Mouse (Mus musculus) frontal cortex, postnatal 14 days (tissue): Measurements from ENCODE around the gene Rnf213.

Experiments used
- DNase-seq, 2 experiments: peaks; one replicate each; pipeline ENCODE4 v3.0.0; 2022; ENCODE audit warnings: low spot score in 2 of 2

Gene Rnf213

DNA sequence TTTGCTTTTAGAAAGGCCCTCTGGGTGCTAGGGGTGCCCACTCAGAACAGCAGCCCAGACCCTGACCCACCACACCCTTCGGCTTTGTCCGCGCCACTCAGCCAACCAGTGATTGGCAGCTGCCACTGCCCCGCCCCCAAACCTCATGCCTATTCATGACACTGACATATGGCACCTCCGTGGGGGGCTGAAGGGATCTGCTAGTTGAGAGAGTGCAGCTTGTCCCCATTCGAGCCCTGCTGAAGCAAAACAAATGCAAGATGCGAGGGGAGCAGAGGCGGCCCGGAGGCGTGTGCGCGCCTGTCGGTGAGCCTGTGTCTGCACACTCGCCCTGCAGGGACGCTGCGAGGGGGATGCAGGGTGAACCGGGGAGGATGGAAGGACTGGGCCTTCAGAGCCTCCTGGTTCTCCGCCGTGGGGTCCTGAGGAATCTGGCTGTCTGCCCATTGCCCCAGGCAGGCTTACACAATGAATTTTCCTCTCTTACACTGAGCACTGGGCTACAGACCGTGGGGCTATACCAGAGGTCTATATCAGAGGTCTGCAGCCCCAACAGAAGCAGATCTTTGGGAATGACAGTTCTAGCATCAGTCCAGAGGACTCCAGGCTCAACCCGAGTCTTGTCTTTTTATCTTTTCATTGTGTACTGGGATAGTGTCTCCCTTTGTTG is 122.2 kb downstream of the Rnf213 start:
- peak; percentile 51 to 58 for DNase-seq

- DNase-seq, result peak; percentile 54 to 58
Observed at GRCm38 (mm10) chr11:119515823-119516676, 123.2 kb downstream of the Rnf213 start.

DNA sequence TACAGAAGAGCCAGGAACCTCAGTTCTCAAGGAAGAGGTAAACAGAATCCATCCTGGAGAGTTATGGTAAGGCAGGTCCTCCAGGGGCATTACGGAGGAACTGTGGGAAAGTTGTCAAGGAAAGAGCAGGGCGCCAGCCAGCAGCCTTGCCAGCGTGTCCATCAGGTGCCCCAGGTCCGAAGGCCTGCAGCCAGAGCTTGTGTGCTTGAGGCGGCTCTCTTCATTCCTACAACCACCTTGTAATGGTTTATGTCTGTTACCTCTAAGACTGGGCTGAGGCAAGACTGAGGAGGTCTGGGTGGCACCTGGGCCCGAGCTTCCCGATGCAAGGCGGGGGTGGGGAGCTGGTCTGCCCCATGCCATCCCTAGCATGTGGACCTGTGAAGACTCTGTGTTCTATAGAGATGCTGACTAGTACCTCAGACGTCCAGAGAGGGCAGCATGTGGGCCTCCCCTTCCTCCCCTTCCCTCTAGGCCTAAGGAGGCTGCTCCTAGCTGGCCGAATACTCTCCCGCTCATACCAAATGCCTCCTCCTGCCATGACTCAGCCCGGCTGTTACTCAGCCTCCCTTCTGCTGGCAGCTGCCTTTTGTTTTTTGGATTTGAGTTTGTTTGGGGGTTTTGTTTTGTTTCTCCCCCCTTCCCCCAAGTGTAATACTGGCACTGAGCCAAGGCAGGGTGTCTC is 123.9 kb downstream of the Rnf213 start:
- DNase-seq, result no peak

GRCm38 (mm10) chr11:119519387-119519786 is 126.5 kb downstream of the Rnf213 start:
- DNase-seq, result no peak

DNA sequence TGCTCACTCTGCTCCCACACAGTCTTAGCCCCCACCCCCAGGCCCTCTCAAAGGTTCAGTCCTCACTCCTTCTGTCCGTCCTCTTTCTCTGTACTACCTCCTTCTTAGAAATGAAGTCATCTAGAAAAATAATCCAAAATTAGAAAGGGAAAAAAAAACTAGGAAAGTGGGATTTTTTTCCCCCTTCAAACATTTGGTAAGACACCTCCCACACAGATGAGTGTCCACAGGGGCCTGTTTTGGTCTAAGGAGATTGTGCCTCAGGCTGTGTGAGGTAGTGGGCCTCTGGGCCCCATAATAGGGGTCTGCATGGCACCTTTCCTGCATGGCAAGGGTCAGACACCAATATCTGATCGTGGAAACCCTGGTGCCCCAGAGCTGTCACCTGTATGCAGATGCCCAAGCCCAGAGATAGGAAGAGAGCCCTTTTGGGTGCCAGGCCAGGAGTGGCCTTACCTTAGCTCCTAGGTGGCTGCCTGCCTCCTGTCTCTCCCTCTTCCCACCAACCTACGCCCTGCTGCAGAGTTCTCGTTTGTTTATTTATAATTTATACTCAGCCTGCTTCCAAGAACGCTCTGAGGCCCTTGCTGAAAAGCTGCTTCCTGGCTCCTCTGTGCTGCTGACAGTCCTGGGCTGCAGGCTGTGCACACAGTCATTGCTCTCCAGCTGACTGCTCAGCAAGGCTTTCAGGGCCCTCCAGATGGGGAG is 127.3 kb downstream of the Rnf213 start:
- DNase-seq, result no peak

- DNase-seq, result no peak
Observed at GRCm38 (mm10) chr11:119520713-119521063, 127.8 kb downstream of the Rnf213 start.

- DNase-seq, result no peak
Observed at GRCm38 (mm10) chr11:119521920-119522710, 129.2 kb downstream of the Rnf213 start.

- no peak for DNase-seq
Observed at GRCm38 (mm10) chr11:119522779-119523178, 129.9 kb downstream of the Rnf213 start.

DNA sequence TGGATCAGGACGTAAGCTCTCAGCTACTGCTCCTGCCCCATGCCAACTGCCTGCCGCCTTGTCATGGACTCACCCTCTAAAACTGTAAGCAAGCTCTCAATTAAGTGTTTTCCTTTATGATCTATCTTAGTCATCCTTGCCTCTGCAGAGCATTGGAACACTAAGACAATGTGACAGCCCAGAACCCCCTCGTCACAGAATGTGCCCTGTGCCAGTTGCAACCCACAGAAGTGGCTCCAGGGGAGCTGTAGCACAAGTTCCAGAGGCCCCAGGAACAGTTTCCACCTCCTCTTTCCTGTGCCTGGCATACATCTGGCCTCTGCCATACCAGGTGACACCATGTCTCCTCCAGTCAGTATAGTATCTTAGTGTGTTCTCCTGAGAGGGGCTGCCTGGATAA is 130.5 kb downstream of the Rnf213 start:
- DNase-seq, result no peak

DNA sequence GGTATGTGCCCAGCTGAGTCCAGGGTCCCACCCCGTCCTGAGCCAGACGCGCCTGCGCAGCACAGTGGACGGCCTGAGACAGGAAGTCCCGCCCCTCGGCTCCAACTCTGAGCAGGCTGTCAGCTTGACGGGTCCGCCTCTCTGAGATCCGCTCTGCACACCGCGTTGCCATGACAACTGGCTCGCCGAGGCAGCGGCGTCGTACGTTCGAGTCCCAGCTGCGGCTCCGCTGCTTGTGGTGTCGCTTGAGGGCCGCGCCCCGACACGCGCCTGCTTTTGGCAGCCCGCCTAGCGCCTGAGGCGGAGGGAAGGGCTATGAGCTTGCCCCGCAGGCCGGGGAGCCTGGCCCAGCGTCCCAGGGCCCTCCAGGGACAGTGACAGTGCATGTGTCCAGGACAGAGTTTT is 131.6 kb downstream of the Rnf213 start:
- DNase-seq, result peak; percentile 70 to 74

- no peak for DNase-seq
Observed at GRCm38 (mm10) chr11:119526068-119526966, 133.4 kb downstream of the Rnf213 start.

GRCm38 (mm10) chr11:119528930-119529329 is 136.0 kb downstream of the Rnf213 start:
- DNase-seq, result no peak

DNA sequence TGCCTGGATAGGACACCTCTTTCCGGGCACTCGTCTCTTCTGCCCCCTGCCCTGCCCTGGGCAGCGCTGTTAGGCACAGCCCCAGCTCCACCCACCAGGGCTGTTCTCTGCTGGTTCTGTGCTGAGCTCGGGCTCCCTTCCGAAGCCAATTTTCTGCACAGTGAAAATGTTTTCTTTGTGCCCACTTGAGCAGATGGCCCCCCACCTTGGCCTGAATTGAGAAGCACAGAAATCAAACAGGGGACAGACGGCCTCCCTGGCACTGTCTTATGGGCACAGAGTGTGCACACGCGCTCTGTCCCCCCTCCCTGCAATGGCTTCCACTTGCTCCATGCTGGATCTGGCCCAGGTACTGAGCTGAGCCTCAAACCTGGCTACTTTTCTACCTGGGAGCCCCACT is 139.6 kb downstream of the Rnf213 start:
- no peak for DNase-seq

- no peak for DNase-seq
Observed at GRCm38 (mm10) chr11:119533745-119534144, 140.8 kb downstream of the Rnf213 start.
